In genomic region chr6:54548314-54549019, GRCm38 (mm10) we compare ENCODE assay signal across 9 mouse cellular contexts. TPM values are rescaled to one million over a fixed set of nuclear protein-coding genes. Genes with fewer than 3 reads are reported as not detected.
A peak's percentile ranks its signal among the peaks of the same experiment; 100 is the strongest.
DNase-seq lines count a peak whose midpoint lies in the region; ATAC-seq and TF ChIP-seq lines count a peak whose summit lies in the region.
"Had no signal": no experiment of that assay in that cellular context is flagged by ENCODE, and none has a peak within 500 bp of the region (broad histone marks: within the 10 kb centered on the region; RNA-seq: fewer than 3 reads in every experiment).

No protein-coding gene starts in this region.

- WGBS in forebrain, postnatal 0 days = 29% methylated on average over 13 of the region's 13 CpGs
- WGBS in neural tube, embryonic 12.5 days = 72% methylated on average over 13 of the region's 13 CpGs

- no peak overlapping the region for H3K4me2 ChIP-seq in forebrain, postnatal 0 days (ENCODE audit: low read depth)
- no peak overlapping the region for H3K4me2 ChIP-seq in neural tube, embryonic 12.5 days (replicated peaks)

- H3K4me3 ChIP-seq in forebrain, postnatal 0 days (ENCODE audit: low read depth, low read length) = no peak overlapping the region
- no peak overlapping the region for H3K4me3 ChIP-seq in neural tube, embryonic 12.5 days
- H3K4me3 ChIP-seq: megakaryocyte, embryonic 14.5 days had no signal

- peak; percentile 19; the same call in 1 of the 2 replicates for ATAC-seq in forebrain, postnatal 0 days
- ATAC-seq in neural tube, embryonic 12.5 days (ENCODE audit: low FRiP score, low read depth) = peak; percentile 43; the same call in 1 of the 2 replicates
- no peak for ATAC-seq in CD4-positive, CD25-positive, alpha-beta regulatory T cell, adult 4 months

- TF ChIP-seq CTCF in forebrain, postnatal 0 days (IDR thresholded peaks at IDR 0.05; ENCODE audit: low read depth) = no peak

- peak; percentile 42 to 58 for DNase-seq in heart, postnatal 10 days
- DNase-seq in heart, adult 8-10 months (ENCODE audit: low spot score) = no peak
- DNase-seq in retina, postnatal 1 day = peak; percentile 49
- no peak for DNase-seq in retina, embryonic 14.5 days (ENCODE audit: low spot score)
- DNase-seq in forebrain, postnatal 0 days = no peak
- DNase-seq in adipocyte (ENCODE audit: low spot score) = no peak

- H3K9me3 ChIP-seq in forebrain, postnatal 0 days (ENCODE audit: low read length) = 0 out of 2 replicates have a peak, but pooled peaks cover 2% of the 10 kb centered on the region
- H3K9me3 ChIP-seq in neural tube, embryonic 12.5 days = no peaks in the 10 kb centered on the region

- H3K27me3 ChIP-seq in forebrain, postnatal 0 days (ENCODE audit: insufficient read depth, low read length) = no peaks in the 10 kb centered on the region
- no peaks in the 10 kb centered on the region for H3K27me3 ChIP-seq in neural tube, embryonic 12.5 days (replicated peaks)

- peaks cover 18% of the 10 kb centered on the region for H3K36me3 ChIP-seq in forebrain, postnatal 0 days (ENCODE audit: insufficient read depth)
- H3K36me3 ChIP-seq in neural tube, embryonic 12.5 days = peaks cover 4% of the 10 kb centered on the region

- H3K27ac ChIP-seq in forebrain, postnatal 0 days (ENCODE audit: low read depth, low read length) = no peak overlapping the region
- no peak overlapping the region for H3K27ac ChIP-seq in neural tube, embryonic 12.5 days

- no peak overlapping the region for H3K9ac ChIP-seq in forebrain, postnatal 0 days
- no peak overlapping the region for H3K9ac ChIP-seq in neural tube, embryonic 12.5 days

- peaks cover 8% of the 10 kb centered on the region; the same call in 1 of the 2 replicates for H3K4me1 ChIP-seq in forebrain, postnatal 0 days (ENCODE audit: insufficient read depth)
- H3K4me1 ChIP-seq in neural tube, embryonic 12.5 days = peaks cover 31% of the 10 kb centered on the region
- H3K4me1 ChIP-seq: megakaryocyte, embryonic 14.5 days had no signal

- intact Hi-C loops in heart, postnatal 10 days (cut with DNase I) = no loop called here

RNA-seq across cellular contexts. Expression of gene Scrn1, which starts 17.8 kb away (rescaled TPM):
- 1 to 10 TPM; 8.3 to 9.3 TPM for total RNA-seq in heart, postnatal 10 days (2021)
- total RNA-seq in heart, adult 8-10 months (2022) = 1 to 10 TPM; 5.8 to 6.8 (median 6.4) TPM
- 189 and 195 TPM in 2 replicates for total RNA-seq in forebrain, postnatal 0 days (2014; rRNA removed)
- 95.5 and 122 TPM in 2 replicates for polyA plus RNA-seq in forebrain, postnatal 0 days (2015; fragmentation: Nextera tagmentation; extraction: Ambion mirVana)
- 88.2 and 88.7 TPM in 2 replicates for polyA plus RNA-seq in neural tube, embryonic 12.5 days (2016; fragmentation: Nextera tagmentation; extraction: Ambion mirVana)
- under 1 TPM in 1 of 2 experiments, not detected in 1; 0.22 TPM for polyA plus RNA-seq in CD4-positive, CD25-positive, alpha-beta regulatory T cell, adult 4 months (2017; shearing (Covaris generic))

RNA-seq across cellular contexts. Expression of gene Plekha8, which starts 46.4 kb away (rescaled TPM):
- total RNA-seq in heart, postnatal 10 days (2021) = 10 to 100 TPM; 12.4 to 12.9 TPM
- total RNA-seq in heart, adult 8-10 months (2022) = 1 to 10 TPM; 6.7 to 9.2 (median 8.3) TPM
- total RNA-seq in forebrain, postnatal 0 days (2014; rRNA removed) = 14.8 and 19.3 TPM in 2 replicates
- 4.5 and 4.7 TPM in 2 replicates for polyA plus RNA-seq in forebrain, postnatal 0 days (2015; fragmentation: Nextera tagmentation; extraction: Ambion mirVana)
- polyA plus RNA-seq in neural tube, embryonic 12.5 days (2016; fragmentation: Nextera tagmentation; extraction: Ambion mirVana) = 13.2 and 15.0 TPM in 2 replicates
- under 1 TPM; 0.67 to 0.73 TPM for polyA plus RNA-seq in CD4-positive, CD25-positive, alpha-beta regulatory T cell, adult 4 months (2017; shearing (Covaris generic))

RNA-seq across cellular contexts. Expression of gene Fkbp14, which starts 48.6 kb away (rescaled TPM):
- 10 to 100 TPM; 15.1 to 17.0 TPM for total RNA-seq in heart, postnatal 10 days (2021)
- 1 to 10 TPM; 7.4 to 9.1 (median 8.3) TPM for total RNA-seq in heart, adult 8-10 months (2022)
- total RNA-seq in forebrain, postnatal 0 days (2014; rRNA removed) = 5.2 and 9.6 TPM in 2 replicates
- polyA plus RNA-seq in forebrain, postnatal 0 days (2015; fragmentation: Nextera tagmentation; extraction: Ambion mirVana) = 4.1 and 4.5 TPM in 2 replicates
- 19.6 and 20.0 TPM in 2 replicates for polyA plus RNA-seq in neural tube, embryonic 12.5 days (2016; fragmentation: Nextera tagmentation; extraction: Ambion mirVana)
- not detected for polyA plus RNA-seq in CD4-positive, CD25-positive, alpha-beta regulatory T cell, adult 4 months (2017; shearing (Covaris generic))

Comparison
In these comparisons a context has a peak if more than half of its experiments do, and no peak if none do; other contexts are left out.
1. DNase-seq: peak in heart, postnatal 10 days (2 of 2) and retina, postnatal 1 day (single experiment); none in heart, adult 8-10 months (single experiment), retina, embryonic 14.5 days (single experiment), forebrain, postnatal 0 days (single experiment) and adipocyte (single experiment).
2. RNA of gene Scrn1, which starts 17.8 kb away (total RNA-seq): 189 to 195 TPM in forebrain, postnatal 0 days; 8.3 to 9.3 TPM in heart, postnatal 10 days and 5.8 to 6.8 TPM in heart, adult 8-10 months; every median in the first group is over 10 times any median in the second.